11 mouse cellular contexts compared by ENCODE assay signal in genomic region chr17:27329183-27329582, GRCm38 (mm10).
"Had no signal": no experiment of that assay in that cellular context is flagged by ENCODE, and none has a peak within 500 bp of the region (broad histone marks: within the 10 kb centered on the region; RNA-seq: fewer than 3 reads in every experiment).

No protein-coding gene starts in this region.

- H3K36me3 ChIP-seq: liver, embryonic 13.5 days; midbrain, embryonic 12.5 days; midbrain, embryonic 15.5 days; neural tube, embryonic 12.5 days; neural tube, embryonic 15.5 days had no signal

- ATAC-seq: midbrain, embryonic 15.5 days had no signal

- H3K4me3 ChIP-seq: liver, embryonic 13.5 days; midbrain, embryonic 12.5 days; midbrain, embryonic 15.5 days; neural tube, embryonic 12.5 days; neural tube, embryonic 15.5 days had no signal

- H3K27ac ChIP-seq: liver, embryonic 13.5 days; macrophage; midbrain, embryonic 12.5 days; midbrain, embryonic 15.5 days; neural tube, embryonic 12.5 days; neural tube, embryonic 15.5 days had no signal

- H3K9me3 ChIP-seq: liver, embryonic 13.5 days; midbrain, embryonic 12.5 days; midbrain, embryonic 15.5 days; neural tube, embryonic 12.5 days; neural tube, embryonic 15.5 days had no signal

- H3K4me2 ChIP-seq: liver, embryonic 13.5 days; midbrain, embryonic 12.5 days; midbrain, embryonic 15.5 days; neural tube, embryonic 12.5 days; neural tube, embryonic 15.5 days had no signal

- H3K9ac ChIP-seq: liver, embryonic 13.5 days; midbrain, embryonic 12.5 days; midbrain, embryonic 15.5 days; neural tube, embryonic 12.5 days; neural tube, embryonic 15.5 days had no signal

- DNase-seq: kidney, adult 8-10 months; kidney, postnatal 14 days; liver, embryonic 13.5 days; lung, adult 2 months; right cerebral cortex, adult 18-20 months; thymus, adult 18-20 months had no signal
